Mouse (Mus musculus) neural tube, embryonic 15.5 days (tissue): ENCODE measurements around the gene Ubox5. TPM values are rescaled to one million over a fixed set of nuclear protein-coding genes. Genes with fewer than 3 reads are reported as not detected.
"Not testable (repeated sequence)": the region's sequence is repeated elsewhere in the genome, so short reads cannot be mapped to it uniquely, and the experiment has no call there.

ENCODE experiments used
- ATAC-seq: fragments of 200-750 bp; cut with Nextera tagmentation; 2 replicates; pipeline ENCODE4 v1.8.0; 2017; ENCODE audit warnings: mild to moderate bottlenecking, moderate TSS enrichment, moderate library complexity; ENCODE audit not compliant: low FRiP score
- H3K27ac ChIP-seq: fragments of 300-500 bp; sonication (generic); replicated peaks from 2 replicates; pipeline ENCODE4 v1.5.1; 2015; ENCODE audit warnings: mild to moderate bottlenecking, inconsistent platforms
- H3K27me3 ChIP-seq: fragments of 300-500 bp; sonication (generic); replicated peaks from 2 replicates; pipeline ENCODE4 v1.6.1; 2015; ENCODE audit warnings: inconsistent platforms
- H3K36me3 ChIP-seq: fragments of 300-500 bp; sonication (generic); 2 replicates; pipeline ENCODE4 v1.6.1; 2015; ENCODE audit warnings: inconsistent platforms
- H3K4me1 ChIP-seq: fragments of 300-500 bp; sonication (generic); 2 replicates; pipeline ENCODE4 v1.6.1; 2015; ENCODE audit warnings: inconsistent platforms
- H3K4me2 ChIP-seq: fragments of 300-500 bp; sonication (generic); 2 replicates; pipeline ENCODE4 v1.6.1; 2015; ENCODE audit warnings: inconsistent platforms, mild to moderate bottlenecking, moderate library complexity
- H3K4me3 ChIP-seq: fragments of 300-500 bp; sonication (generic); replicated peaks from 2 replicates; pipeline ENCODE4 v1.5.1; 2015; ENCODE audit warnings: mild to moderate bottlenecking, inconsistent platforms
- H3K9ac ChIP-seq: fragments of 300-500 bp; sonication (generic); replicated peaks from 2 replicates; pipeline ENCODE4 v1.6.1; 2015; ENCODE audit warnings: mild to moderate bottlenecking, inconsistent platforms
- H3K9me3 ChIP-seq: fragments of 300-500 bp; sonication (generic); replicated peaks from 2 replicates; pipeline ENCODE4 v1.6.1; 2016; ENCODE audit warnings: inconsistent platforms
- WGBS: fragments of 180-500 bp; shearing (Covaris S2); methylation state at CpG from one replicate; pipeline ENCODE4 v1.1.7; 2015; ENCODE audit warnings: mixed read lengths; 5-methylcytosine and 5-hydroxymethylcytosine counted together
- polyA plus RNA-seq: library from polyadenylated mRNA; unstranded; fragments of >200 nt; fragmentation: Nextera tagmentation; extraction: Ambion mirVana; gene quantifications from 2 replicates; pipeline ENCODE4 v1.2.1, GENCODE M21; 2015

Ubox5 gene
- polyA plus RNA-seq, 1 experiment from 2014 or later = 11.3 TPM

DNA sequence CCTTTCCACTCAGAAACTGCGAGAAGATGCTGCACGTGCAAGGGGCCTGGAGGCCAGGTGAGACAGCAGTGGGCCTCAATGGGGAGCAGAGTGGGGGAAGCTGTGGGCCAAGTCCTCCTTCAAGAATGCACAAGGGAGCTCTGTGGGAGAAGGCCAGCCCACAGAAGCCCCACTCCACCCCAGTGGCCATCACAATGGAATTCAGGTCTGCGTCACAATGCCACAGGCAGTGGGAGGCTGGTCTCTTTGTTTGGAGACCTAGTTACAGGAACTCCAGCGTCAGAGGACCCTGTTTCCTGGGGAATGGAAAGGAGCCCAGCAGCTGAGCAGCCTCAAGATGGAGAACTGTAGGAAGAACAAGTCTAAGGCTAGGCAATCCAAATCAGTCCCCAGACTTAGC lies 40.7 kb downstream of the Ubox5 start:
- no peak for ATAC-seq
- H3K36me3 ChIP-seq = peaks cover 18% of the 10 kb centered on the region
- no peak overlapping the region for H3K4me3 ChIP-seq
- no peaks in the 10 kb centered on the region for H3K4me1 ChIP-seq
- WGBS = 59% methylated on average over 4 of the region's 4 CpGs
- no peak overlapping the region for H3K4me2 ChIP-seq
- H3K27me3 ChIP-seq = no peaks in the 10 kb centered on the region
- no peaks in the 10 kb centered on the region for H3K9me3 ChIP-seq
- no peak overlapping the region for H3K27ac ChIP-seq
- no peak overlapping the region for H3K9ac ChIP-seq

- 87% methylated on average over 2 of the region's 2 CpGs for WGBS
- no peak overlapping the region for H3K4me3 ChIP-seq
- H3K27ac ChIP-seq = no peak overlapping the region
- no peak overlapping the region for H3K9ac ChIP-seq
- H3K4me1 ChIP-seq = no peaks in the 10 kb centered on the region
- no peaks in the 10 kb centered on the region for H3K9me3 ChIP-seq
- 0 out of 2 replicates have a peak, but pooled peaks cover 8% of the 10 kb centered on the region for H3K27me3 ChIP-seq
- no peak for ATAC-seq
- H3K4me2 ChIP-seq = no peak overlapping the region
- H3K36me3 ChIP-seq = peaks cover 18% of the 10 kb centered on the region
Observed at GRCm38 (mm10) chr2:130588373-130588772, 41.5 kb downstream of the Ubox5 start.

DNA sequence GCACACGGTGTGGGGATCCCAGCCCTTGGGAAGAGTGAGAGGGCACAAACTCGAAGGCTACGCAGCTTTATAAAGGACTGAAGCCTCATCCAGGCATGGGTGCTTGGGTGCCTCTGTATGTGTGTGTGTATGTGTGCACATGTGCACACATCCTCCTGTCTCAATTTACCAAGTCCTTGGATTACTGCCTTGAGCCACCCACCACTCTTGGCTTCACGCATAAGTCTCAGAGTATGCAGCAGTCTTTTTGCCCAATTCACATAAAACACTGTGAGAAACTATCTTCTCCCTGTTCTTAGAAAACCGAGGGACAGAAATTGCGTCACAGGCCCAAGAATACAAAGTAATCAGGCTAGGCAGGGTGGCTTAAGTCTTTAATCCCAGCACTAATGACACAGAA lies 43.8 kb downstream of the Ubox5 start:
- Histone ChIP-seq H3K27me3 (peaks cover 30% of the 10 kb centered on the region), H3K36me3 (peaks cover 10% of the 10 kb centered on the region), H3K4me2 (no peak overlapping the region), H3K27ac (no peak overlapping the region), H3K4me1 (peaks cover 1% of the 10 kb centered on the region), H3K9ac (no peak overlapping the region), H3K9me3 (no peaks in the 10 kb centered on the region), H3K4me3 (no peak overlapping the region)
- no peak for ATAC-seq
- WGBS = 88% methylated on average over 6 of the region's 6 CpGs

- Histone ChIP-seq H3K9ac (no peak overlapping the region), H3K27me3 (peaks cover 50% of the 10 kb centered on the region), H3K27ac (no peak overlapping the region), H3K4me2 (no peak overlapping the region), H3K9me3 (no peaks in the 10 kb centered on the region), H3K36me3 (no peaks in the 10 kb centered on the region), H3K4me3 (no peak overlapping the region), H3K4me1 (peaks cover 15% of the 10 kb centered on the region)
- no peak for ATAC-seq
- 81% methylated on average over 10 of the region's 10 CpGs for WGBS
Observed at GRCm38 (mm10) chr2:130583902-130584560, 45.8 kb downstream of the Ubox5 start.

GRCm38 (mm10) chr2:130582552-130582951 lies 47.3 kb downstream of the Ubox5 start, which contains the start of gene Avp:
Gene Avp (minus strand): TSS chr2:130582554.
- Histone ChIP-seq H3K4me3 (no peak within 1 kb of the TSS), H3K27me3 (peaks cover 64% of the 10 kb centered on the region)

DNA sequence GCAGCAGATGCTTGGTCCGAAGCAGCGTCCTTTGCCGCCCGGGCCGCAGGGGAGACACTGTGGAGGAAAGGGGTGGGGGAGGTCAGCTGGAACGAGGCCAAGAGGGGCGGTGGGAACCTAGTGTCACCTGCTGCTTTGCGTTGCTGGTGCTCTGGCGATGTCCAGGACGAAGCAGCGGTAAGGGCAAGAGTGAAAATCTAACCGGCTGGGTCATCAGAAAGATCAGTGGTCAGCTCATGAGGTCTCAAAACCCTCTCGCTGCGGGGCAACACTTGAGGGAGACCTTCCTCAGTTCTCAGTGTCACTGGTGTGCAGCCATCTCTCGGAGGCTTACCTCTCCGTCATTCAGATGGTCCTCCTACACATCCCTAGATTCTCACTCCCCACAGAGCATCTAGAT lies 48.6 kb downstream of the Ubox5 start:
- H3K4me1 ChIP-seq = peaks cover 28% of the 10 kb centered on the region
- H3K4me2 ChIP-seq = peak overlapping the region; percentile 54
- no peaks in the 10 kb centered on the region for H3K9me3 ChIP-seq
- WGBS = 3% methylated on average over 16 of the region's 16 CpGs
- peaks cover 77% of the 10 kb centered on the region for H3K27me3 ChIP-seq
- ATAC-seq = no peak
- no peaks in the 10 kb centered on the region for H3K36me3 ChIP-seq
- H3K4me3 ChIP-seq = peak overlapping the region; percentile 32
- no peak overlapping the region for H3K27ac ChIP-seq
- H3K9ac ChIP-seq = no peak overlapping the region

More at GRCm38 (mm10) chr2:130582552-130582951, 47.3 kb downstream of the Ubox5 start, which contains the start of gene Avp:
- Histone ChIP-seq H3K9ac (no peak within 1 kb of the TSS), H3K9me3 (no peaks in the 10 kb centered on the region), H3K36me3 (no peaks in the 10 kb centered on the region), H3K4me1 (peaks cover 18% of the 10 kb centered on the region), H3K27ac (no peak within 1 kb of the TSS), H3K4me2 (peak within 1 kb of the TSS; percentile 54; the same call in 1 of the 2 replicates)
- 37% methylated on average over 10 of the region's 10 CpGs for WGBS
- no peak for ATAC-seq

DNA sequence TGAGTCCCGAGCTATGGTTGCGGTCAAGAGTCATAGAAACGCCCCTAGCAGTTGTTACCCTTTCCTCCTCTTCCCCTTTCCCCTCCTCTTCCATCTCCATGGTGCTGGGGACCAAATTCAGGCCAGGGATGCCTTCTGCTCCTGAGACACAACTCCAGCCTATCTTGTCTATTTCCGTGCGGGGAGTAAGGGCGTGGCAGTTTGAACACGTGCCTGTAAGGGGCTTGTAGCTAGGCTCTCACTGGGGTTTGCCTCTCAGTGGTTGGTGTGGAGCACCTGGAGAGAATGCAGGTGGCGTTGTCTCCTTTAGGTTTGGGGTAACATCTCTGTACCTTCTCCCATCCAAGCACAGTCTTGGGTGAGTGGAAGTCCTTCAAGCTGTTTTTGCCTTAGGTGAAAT lies 50.0 kb downstream of the Ubox5 start:
- H3K27ac ChIP-seq = no peak overlapping the region
- no peak overlapping the region for H3K9ac ChIP-seq
- no peak for ATAC-seq
- whole genome bisulfite sequencing = 6% methylated on average over 8 of the region's 8 CpGs
- no peaks in the 10 kb centered on the region for H3K9me3 ChIP-seq
- peaks cover 31% of the 10 kb centered on the region for H3K4me1 ChIP-seq
- H3K36me3 ChIP-seq = no peaks in the 10 kb centered on the region
- H3K27me3 ChIP-seq = peaks cover 91% of the 10 kb centered on the region
- H3K4me2 ChIP-seq = no peak overlapping the region
- no peak overlapping the region for H3K4me3 ChIP-seq

DNA sequence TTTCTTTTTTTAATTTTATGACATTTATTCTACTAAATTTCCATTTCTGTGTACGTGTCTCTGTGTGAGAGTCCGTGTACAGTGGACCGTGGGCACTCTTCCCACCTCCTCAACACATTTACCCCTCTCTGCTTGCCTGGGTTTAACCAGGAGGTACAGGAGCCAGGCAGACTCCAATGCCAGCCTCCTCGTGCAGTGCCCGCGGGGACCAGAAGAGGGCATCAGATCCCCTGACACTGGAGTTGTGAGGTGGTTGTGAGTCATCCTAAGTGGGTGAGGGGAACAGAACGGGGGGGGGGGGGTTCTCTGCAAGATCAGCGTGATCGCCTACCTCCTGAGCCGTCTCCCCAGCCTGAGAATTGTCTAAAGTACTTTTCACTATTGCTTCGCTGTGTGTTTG lies 51.7 kb downstream of the Ubox5 start:
- Histone ChIP-seq H3K36me3 (no peaks in the 10 kb centered on the region), H3K4me2 (no peak overlapping the region), H3K4me3 (no peak overlapping the region), H3K27ac (no peak overlapping the region), H3K4me1 (peaks cover 31% of the 10 kb centered on the region), H3K9ac (no peak overlapping the region), H3K27me3 (peaks cover 86% of the 10 kb centered on the region), H3K9me3 (no peaks in the 10 kb centered on the region)
- 5% methylated on average over 11 of the region's 11 CpGs for WGBS
- no peak for ATAC-seq

- no peaks in the 10 kb centered on the region for H3K9me3 ChIP-seq
- peak overlapping the region; percentile 27 for H3K4me2 ChIP-seq
- H3K27me3 ChIP-seq = peaks cover 82% of the 10 kb centered on the region
- H3K9ac ChIP-seq = no peak overlapping the region
- 0 out of 2 replicates have a peak overlapping the region, but pooled peaks have one; percentile 2 for H3K4me3 ChIP-seq
- peaks cover 31% of the 10 kb centered on the region for H3K4me1 ChIP-seq
- no peak; the same call in 1 of the 2 replicates for ATAC-seq
- H3K27ac ChIP-seq = no peak overlapping the region
- no peaks in the 10 kb centered on the region for H3K36me3 ChIP-seq
- 3% methylated on average over 12 of the region's 12 CpGs for WGBS
Observed at GRCm38 (mm10) chr2:130577632-130578031, 52.2 kb downstream of the Ubox5 start.

DNA sequence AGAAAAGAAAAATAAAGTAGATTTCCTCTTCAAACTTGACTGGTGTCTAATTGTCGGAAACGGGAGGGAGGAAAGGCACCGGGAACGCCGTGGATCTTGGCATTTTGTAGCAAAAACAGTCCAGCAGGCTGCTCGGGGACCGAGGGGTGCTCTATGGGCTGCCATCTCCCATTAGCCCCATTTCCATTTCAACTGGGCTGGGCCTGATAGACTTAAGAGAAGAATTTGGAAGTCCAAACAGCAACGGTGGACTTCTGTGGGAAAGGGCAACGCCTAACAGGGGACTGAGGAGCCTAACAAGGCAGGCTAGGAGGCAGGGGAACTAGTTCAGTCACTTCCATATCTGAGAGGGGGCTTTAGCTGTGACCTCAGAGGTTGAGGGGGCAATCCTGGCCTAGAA lies 52.8 kb downstream of the Ubox5 start:
- no peak for ATAC-seq
- no peaks in the 10 kb centered on the region for H3K36me3 ChIP-seq
- no peak overlapping the region for H3K27ac ChIP-seq
- peaks cover 31% of the 10 kb centered on the region for H3K4me1 ChIP-seq
- no peaks in the 10 kb centered on the region for H3K9me3 ChIP-seq
- H3K4me2 ChIP-seq = peak overlapping the region; percentile 54
- 3% methylated on average over 9 of the region's 9 CpGs for WGBS
- H3K27me3 ChIP-seq = peaks cover 76% of the 10 kb centered on the region
- peak overlapping the region; percentile 29 for H3K4me3 ChIP-seq
- H3K9ac ChIP-seq = no peak overlapping the region

- Histone ChIP-seq H3K27me3 (peaks cover 71% of the 10 kb centered on the region), H3K4me3 (peak overlapping the region; percentile 29), H3K4me1 (peaks cover 31% of the 10 kb centered on the region), H3K9ac (peak overlapping the region; percentile 17), H3K4me2 (peak overlapping the region; percentile 54)
- H3K27ac ChIP-seq, ATAC-seq, H3K9me3 ChIP-seq, H3K36me3 ChIP-seq: not testable (repeated sequence)
- under 1% methylated on average over 28 of the region's 32 CpGs for WGBS
Observed at GRCm38 (mm10) chr2:130576564-130576963, 53.3 kb downstream of the Ubox5 start.

GRCm38 (mm10) chr2:130575873-130576272 lies 54.0 kb downstream of the Ubox5 start, which contains the start of gene Oxt:
Gene Oxt (plus strand): TSS chr2:130576173.
- no peaks in the 10 kb centered on the region for H3K9me3 ChIP-seq
- H3K27ac ChIP-seq = no peak within 1 kb of the TSS
- no peak for ATAC-seq
- no peaks in the 10 kb centered on the region for H3K36me3 ChIP-seq
- peak within 1 kb of the TSS; percentile 17 for H3K9ac ChIP-seq
- peak within 1 kb of the TSS; percentile 29 for H3K4me3 ChIP-seq
- H3K27me3 ChIP-seq = peaks cover 64% of the 10 kb centered on the region
- peaks cover 28% of the 10 kb centered on the region for H3K4me1 ChIP-seq
- peak within 1 kb of the TSS; percentile 54 for H3K4me2 ChIP-seq
- 43% methylated on average over 9 of the region's 9 CpGs for WGBS
